Mouse (Mus musculus): ENCODE measurements at regions not wholly inside any gene's neighbourhood (a gene's known extent, or its start where the extent isn't known, plus 50 kb on each side); places are given as distances from the start of the nearest gene placed in this dataset.

- TF ChIP-seq CTCF (IDR thresholded peaks at IDR 0.05; ENCODE audit: low read depth) (no peak), EP300 (IDR thresholded peaks at IDR 0.05; ENCODE audit: low read depth) (no peak)
These were observed 452.6 kb upstream of the Nrsn1 start for GRCm38 (mm10) chr13:25722595-25723525.

All from heart, postnatal 0 days (tissue).